Mouse (Mus musculus) cerebellum, postnatal 4 days (tissue): ENCODE measurements around the gene Lbhd2.
A peak's percentile ranks its signal among the peaks of the same experiment; 100 is the strongest.

Experiments used
- DNase-seq, 2 experiments: peaks; one replicate each; pipeline ENCODE4 v3.0.0; 2022; ENCODE audit warnings: low spot score in 2 of 2, mixed read lengths in 1 of 2

Lbhd2 gene

DNA sequence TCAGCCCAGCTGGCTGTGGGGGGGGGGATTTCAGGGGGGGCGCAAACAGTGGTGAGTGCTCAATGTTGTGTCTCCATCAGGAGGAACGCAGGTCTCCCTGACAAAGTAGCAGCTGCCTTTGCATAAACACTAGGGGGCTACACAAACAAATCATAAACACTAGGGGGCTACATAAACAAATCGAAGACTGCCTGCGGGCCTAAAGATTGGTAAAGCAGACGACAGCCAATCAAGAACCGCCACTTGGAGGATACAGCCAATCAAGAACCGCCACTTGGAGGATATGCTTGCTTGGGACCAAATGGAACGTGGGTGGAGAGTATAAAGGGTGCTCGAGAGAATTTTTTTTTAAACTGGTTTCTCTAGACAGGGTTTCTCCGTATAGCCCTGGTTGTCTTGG, 1.7 kb upstream of the Lbhd2 start:
- no peak for DNase-seq

DNA sequence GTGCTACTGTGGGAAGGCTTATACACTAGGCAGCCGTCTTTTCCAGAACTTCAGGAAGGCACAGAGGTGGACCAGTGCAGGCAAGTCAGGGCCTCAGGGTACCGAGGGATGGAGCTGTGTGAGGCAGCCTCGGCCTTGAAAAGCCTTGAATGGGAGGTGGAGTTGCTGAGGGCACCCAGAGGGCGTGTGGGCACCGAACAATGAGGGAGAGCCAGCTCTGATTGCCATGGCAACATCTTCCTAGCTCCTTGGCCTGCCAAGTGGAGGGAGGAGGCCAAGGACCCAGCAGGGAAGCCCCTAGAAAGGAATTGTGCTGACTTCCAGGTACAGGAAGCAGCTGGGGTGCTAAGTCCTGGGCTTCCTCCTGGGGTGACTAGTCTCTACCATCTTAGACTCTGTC, 3.0 kb downstream of the Lbhd2 start:
- DNase-seq: peak in 1 of 2 experiments; percentile 61

DNA sequence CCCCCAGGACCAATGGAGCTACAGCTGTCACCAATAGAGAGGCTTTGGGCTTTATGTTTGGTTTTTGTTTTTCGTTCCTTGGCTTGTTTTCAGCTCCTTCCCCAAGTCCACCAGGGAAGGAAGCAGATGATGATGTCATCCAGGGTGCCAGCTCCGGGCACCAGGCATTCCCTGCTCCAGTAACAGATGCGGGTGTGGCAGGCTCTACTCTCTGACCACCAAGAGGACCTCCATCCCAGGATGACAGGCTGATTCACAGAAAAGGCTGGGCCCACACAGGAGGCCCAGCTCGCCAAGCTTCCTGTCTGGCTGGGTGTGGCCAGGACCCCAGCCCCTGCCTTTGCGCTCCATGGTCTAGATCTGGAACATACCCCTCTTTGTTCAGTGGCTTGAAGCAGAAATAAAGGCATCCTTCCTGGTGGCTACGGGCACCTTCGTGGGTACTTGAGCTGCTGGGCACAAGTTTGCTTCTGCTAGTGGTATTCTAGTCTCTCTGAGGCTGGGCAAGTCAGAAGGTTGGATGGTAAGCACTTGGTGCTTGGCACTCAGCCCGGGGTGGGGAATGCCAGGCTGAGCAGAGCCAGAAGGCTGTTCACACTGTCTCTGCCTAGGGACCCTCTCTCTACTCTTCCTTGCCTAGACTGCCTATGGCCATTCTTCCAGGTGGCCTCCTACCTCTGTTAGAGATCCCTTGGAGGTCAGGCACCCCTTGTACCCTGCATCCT, 5.2 kb downstream of the Lbhd2 start:
- peak in 1 of 2 experiments; percentile 44 for DNase-seq

DNA sequence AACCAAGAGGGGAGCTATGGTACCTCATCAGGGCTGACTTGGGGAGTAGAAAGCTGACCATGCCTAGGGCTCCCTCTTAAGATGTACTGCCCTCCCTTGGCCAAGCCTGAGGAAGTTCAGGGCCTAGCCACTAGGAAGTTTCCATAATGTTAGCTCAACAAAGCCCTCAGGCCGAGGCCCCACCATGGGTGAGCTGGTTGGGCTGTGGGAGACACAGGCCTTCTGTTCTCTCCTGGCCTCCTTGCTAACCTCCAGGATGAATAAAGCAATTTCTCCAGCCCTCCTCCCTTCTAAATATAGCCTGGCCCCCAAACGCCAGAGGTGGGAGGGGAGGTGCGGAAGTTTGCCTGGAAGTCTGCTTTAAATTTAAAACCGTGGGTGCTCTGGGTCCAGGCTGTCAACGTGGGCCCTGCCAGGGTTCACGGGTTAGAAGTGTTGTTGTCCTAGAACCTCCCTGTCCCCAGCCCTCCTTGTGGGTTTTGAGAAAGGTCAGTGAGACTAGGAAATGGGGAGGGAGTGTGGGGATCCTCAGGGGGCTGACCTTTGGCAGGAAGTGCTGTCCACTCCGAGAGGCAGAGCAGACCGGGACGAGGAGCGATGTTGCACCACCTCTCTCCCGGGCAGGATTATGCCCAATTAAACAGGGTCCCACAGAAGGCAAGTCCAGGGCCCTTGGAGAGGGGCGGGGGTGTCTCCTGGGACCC, 6.1 kb downstream of the Lbhd2 start:
- no peak for DNase-seq

DNA sequence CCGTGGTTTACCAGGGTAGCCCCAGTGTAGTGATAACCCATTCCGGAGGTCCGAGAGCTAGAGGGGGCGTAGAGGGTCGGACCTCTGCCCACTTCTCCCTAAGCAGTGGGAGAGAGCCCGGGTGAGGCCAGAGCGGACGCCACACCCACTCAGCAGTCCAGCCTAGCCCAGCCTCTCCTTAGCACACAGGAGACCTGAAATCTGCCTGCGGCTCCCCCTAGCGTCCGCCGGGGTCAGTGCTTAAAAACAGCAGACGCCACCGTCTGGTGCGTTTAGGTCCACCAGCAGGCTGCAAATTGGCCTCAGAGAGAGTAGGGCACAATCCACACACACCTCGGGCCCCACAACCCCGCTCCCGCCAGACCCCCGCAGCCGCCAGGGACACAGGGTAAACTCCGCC, 6.7 kb downstream of the Lbhd2 start:
- DNase-seq: peak; percentile 80 to 91

- no peak for DNase-seq
Measured at GRCm38 (mm10) chr12:111416921-111417779, 10.5 kb downstream of the Lbhd2 start, which contains the start of gene Exoc3l4. Gene Exoc3l4 (plus strand): TSS chr12:111417017.

- no peak for DNase-seq
Measured at GRCm38 (mm10) chr12:111419918-111420317, 13.3 kb downstream of the Lbhd2 start.

DNA sequence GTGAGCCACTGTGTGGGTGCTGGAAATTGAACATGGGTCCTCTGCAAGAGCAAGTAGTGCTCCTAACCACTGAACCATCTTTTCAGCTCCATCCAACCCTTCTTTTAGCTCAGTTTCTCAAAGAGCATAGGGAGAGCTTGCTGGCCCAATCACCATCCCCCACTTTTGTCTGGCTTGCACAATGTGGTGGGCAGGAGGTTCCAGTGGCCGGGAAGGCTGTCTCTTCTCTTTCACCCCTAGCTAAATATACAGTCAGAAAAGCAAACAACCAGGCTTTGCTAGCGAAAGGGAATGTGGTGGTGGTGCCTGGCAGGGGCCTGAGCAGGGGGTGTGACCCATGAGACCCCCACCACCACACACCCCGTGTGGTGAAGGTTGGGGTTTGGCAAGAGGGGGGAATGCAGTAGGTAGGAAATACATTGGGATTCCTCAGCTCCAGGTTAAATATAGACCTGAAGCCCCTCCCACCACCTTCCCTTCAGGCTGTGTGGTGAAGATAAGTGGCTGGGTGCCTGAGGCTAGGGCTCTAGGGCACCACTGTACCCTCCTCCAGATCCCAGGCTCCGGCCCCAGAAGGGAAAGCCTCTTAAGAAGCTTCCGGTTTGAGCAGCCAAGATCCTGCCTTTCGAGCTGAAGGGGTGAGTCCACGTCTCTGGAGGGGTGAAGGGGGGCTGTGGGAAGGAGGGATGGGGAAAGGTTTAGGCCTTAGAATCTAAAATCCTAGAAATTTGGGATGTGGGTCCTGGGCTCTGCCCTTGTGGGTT, 14.5 kb downstream of the Lbhd2 start:
- no peak for DNase-seq

- DNase-seq: no peak
Measured at GRCm38 (mm10) chr12:111422852-111423251, 16.2 kb downstream of the Lbhd2 start.

DNA sequence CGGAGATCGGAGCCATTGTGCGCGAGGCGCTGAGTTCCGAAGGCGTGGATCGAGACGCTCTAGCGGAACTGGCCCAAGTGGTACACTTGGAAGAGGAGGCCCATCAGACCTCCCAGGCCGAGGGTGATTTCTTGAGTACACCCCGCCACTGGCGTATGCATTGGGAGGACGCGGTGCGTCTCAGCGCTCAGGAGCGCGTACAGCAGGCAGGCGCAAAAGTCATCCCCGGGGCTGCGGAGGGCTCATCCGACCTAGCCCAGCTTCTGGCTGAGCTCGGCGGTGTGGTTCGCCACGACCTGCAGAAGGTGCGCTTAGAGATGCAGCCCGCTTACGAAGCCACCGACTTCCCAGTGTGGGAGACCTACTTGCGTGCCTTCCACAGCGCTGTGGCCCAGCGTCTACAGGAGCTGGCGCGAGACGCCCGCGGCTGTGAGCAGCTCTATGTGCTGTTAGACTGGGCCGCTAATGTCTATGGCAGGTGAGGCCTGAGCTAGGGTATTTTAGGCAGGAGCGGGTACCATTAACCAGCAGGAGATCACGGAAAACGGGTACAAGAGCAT, 17.0 kb downstream of the Lbhd2 start:
- no peak for DNase-seq

DNA sequence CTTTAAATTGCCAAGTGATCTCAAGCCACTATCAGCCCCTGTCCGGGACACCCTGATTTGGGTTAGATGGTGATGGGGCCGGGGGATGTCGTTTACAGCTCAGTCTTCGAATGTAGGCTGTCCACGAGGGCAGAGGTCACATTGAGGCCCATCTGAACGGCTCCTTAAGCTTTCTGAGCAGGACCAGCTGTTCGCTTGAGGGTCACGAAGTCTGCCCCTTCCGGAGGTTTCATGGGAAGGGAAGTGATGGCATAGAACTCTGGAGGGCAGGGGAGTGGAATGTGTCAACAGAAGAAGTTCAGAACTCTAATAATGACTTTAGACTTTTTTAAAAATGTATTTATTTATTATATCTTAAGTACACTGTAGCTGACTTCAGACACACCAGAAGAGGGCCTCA, 17.9 kb downstream of the Lbhd2 start:
- DNase-seq: no peak

DNA sequence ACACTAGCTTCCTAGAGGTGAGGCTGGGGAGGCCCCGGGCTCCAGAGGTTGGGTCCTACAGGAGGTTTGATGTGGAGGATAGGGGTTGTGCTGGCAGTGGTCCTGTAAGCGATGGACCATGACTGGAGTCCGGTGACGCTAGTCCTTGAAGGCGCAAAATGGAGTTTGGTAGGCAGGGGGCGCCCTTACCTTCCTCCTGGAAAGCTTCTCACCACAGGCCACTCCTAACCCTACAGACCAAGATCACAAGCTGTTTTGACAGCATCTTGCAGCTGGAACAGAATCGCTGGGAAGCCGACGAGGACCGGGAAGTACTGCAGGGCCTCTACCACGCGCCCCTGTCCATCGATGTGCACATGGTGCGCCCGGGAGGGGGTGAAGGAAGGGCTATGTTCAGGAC, 18.6 kb downstream of the Lbhd2 start:
- DNase-seq: peak; percentile 85 to 91

- peak; percentile 92 to 96 for DNase-seq
Measured at GRCm38 (mm10) chr12:111425789-111426460, 19.3 kb downstream of the Lbhd2 start.

DNA sequence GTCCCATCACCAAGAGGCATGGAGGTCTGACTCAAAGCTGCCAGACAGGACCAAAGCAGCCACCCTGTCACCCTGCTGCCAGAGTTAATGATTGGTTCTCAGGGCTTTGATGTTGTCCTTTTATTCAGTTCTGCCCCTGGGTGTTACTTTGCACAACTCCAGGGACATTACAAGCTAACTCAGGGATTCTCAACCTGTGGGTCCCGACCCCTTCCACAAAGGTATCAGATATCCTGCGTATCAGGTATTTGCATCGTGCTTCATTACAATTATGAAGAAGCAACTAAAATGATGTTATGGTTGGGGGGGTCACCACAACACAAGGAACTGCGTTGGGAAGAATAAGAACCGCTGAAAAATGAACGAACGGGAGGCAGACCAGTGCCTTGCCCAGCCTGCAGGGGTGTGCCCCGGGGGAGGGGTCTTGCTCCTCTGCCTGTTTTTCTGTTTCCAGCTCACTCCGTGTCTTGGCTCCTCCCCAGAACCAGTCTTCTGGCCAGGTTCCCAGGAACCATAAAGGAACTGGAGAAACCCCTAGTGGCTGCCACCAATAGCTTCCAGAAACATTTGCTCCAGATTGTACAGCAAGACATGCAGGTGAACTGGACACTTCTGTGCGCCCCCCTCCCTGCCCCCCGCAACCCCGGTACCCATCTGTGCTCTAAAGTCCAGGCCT, 21.0 kb downstream of the Lbhd2 start:
- DNase-seq: peak in 1 of 2 experiments; percentile 52

GRCm38 (mm10) chr12:111428364-111428763, 21.8 kb downstream of the Lbhd2 start:
- no peak for DNase-seq

GRCm38 (mm10) chr12:111428961-111429911, 22.6 kb downstream of the Lbhd2 start:
- no peak for DNase-seq

DNA sequence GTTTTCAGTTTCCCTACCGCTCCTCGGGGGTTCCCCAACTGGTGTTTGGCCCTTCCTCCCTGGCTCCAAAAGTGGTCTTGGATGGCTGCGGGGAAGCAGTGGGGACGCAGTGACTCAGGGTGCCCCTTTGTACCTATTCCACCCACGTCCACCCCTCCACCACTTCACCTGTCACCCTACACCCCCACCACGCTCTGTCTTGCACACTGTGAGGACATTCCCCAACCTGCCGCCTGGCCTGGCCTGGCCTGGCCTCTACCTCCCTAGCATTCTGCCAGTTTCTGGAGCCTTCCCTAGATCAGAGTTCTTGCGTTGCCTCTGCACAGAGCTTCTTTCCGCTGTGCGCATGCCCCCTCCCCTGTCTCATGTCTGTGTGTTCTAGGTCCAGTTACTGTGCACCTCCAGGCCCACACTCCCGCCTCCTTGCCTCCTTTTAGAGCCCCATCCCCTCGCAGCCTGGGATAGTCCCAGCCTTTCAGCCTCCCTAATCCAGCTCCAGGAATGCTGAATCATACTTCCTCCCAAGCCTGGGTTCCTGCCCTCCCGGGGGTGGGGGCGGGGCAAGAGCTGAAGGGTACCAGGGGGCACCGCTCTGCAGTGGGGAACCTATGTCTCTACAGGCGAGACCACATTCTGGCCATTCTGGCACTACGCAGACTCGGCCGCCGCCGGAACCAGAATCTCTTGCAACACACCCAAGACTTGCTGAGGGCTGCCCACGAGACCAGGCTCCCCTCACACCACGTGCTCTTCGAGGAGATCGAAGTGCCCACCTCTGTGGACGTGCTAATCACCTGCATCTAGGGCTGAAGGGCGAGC, 23.6 kb downstream of the Lbhd2 start:
- no peak for DNase-seq
